Mouse (Mus musculus): Measurements from ENCODE around the gene Tcam1. TPM values are rescaled to one million over a fixed set of nuclear protein-coding genes. Genes with fewer than 3 reads are reported as not detected.
"Not testable (repeated sequence)": the region's sequence is repeated elsewhere in the genome, so short reads cannot be mapped to it uniquely, and the experiment has no call there.

Gene Tcam1
- 0.24 and 0.47 TPM in 2 replicates for polyA plus RNA-seq (2016; fragmentation: Nextera tagmentation; extraction: Ambion mirVana)

DNA sequence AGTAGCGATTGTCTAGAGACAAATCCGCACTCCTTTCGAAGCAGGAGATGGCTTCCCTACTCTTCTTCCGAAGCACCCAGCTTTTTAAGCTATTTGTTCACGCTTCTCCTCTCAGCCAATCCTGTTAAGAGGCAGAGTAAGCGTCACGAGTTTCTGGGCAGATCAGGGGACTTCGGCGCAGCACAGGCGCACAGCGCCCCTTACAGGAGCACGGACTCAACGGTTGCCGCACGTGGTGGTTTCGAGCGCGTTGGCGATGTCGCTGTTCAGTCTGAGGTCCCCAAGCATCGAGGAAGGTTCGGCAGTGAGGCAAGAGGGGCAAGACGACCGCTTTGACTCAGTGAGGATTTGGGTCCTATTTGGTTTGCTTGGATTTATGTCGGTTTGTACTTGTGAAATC is at the start of gene Tcam1:
Gene Tcam1 (plus strand): TSS at position 219 of the 400 bp plus-strand sequence.
- Histone ChIP-seq H3K4me3 (peak within 1 kb of the TSS; percentile 23), H3K4me2 (replicated peaks) (peak within 1 kb of the TSS; percentile 45), H3K27ac (no peak within 1 kb of the TSS), H3K36me3 (no peaks in the 10 kb centered on the region), H3K9me3 (no peaks in the 10 kb centered on the region), H3K4me1 (peaks cover 20% of the 10 kb centered on the region), H3K27me3 (no peaks in the 10 kb centered on the region), H3K9ac (no peak within 1 kb of the TSS)
- 7% methylated on average over 25 of the region's 25 CpGs for WGBS
- ATAC-seq (ENCODE audit: insufficient number of reproducible peaks, insufficient read depth, low FRiP score, low TSS enrichment): no peak

DNA sequence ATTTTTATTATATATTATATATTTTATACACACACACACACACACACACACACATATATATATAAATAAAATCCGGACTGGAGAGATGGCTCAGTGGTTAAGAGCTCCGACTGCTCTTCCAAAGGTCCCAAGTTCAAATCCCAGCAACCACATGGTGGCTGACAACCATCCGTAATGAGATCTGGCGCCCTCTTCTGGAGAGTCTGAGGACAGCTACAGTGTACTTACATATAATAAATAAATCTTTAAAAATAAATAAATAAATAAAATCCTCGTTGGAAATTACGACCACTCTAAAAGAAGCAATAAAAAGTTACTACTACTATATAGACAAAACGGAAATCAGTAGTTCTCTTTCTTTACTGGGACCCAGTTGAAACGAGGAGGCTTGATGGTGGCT is 42.5 kb upstream of the Tcam1 start:
- not testable (repeated sequence) for H3K4me3 ChIP-seq; H3K9ac ChIP-seq; H3K9me3 ChIP-seq; ATAC-seq (ENCODE audit: insufficient number of reproducible peaks, insufficient read depth, low FRiP score, low TSS enrichment); H3K27ac ChIP-seq; H3K4me2 ChIP-seq (replicated peaks); H3K4me1 ChIP-seq; H3K27me3 ChIP-seq
- WGBS: 79% methylated on average over 8 of the region's 8 CpGs
- H3K36me3 ChIP-seq: peaks cover 70% of the 10 kb centered on the region

DNA sequence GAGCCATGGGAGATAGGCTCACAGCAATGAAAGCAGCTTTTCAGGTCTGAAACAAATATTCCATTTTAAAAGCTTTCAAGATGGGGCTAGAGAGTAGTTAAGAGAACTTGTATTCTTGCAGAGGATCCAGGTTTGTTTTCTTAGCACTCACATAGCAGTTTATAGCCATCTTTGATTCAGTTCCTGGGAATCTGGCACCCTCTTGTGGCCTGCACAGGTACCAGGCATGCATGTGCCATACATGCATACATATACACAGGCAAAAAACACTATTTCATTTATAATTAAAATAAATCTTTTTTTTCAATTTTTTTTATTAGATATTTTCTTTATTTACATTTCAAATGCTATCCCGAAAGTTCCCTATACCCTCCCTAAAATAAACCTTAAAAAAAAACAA is 29.6 kb upstream of the Tcam1 start:
- Histone ChIP-seq H3K4me2 (replicated peaks) (no peak overlapping the region), H3K4me3 (no peak overlapping the region), H3K9ac (no peak overlapping the region), H3K27ac (no peak overlapping the region), H3K36me3 (peaks cover 95% of the 10 kb centered on the region), H3K27me3 (no peaks in the 10 kb centered on the region), H3K9me3 (peaks cover 4% of the 10 kb centered on the region; the same call in 1 of the 2 replicates), H3K4me1 (no peaks in the 10 kb centered on the region)
- ATAC-seq (ENCODE audit: insufficient number of reproducible peaks, insufficient read depth, low FRiP score, low TSS enrichment): no peak
- WGBS: 96% methylated on average over 1 of the region's 1 CpGs

GRCm38 (mm10) chr11:106249326-106249725 is 27.1 kb upstream of the Tcam1 start:
- Histone ChIP-seq H3K9me3 (peaks cover 4% of the 10 kb centered on the region; the same call in 1 of the 2 replicates), H3K9ac (no peak overlapping the region), H3K4me3 (no peak overlapping the region), H3K27me3 (no peaks in the 10 kb centered on the region), H3K4me2 (replicated peaks) (no peak overlapping the region), H3K27ac (no peak overlapping the region), H3K36me3 (peaks cover 94% of the 10 kb centered on the region), H3K4me1 (no peaks in the 10 kb centered on the region)
- ATAC-seq (ENCODE audit: insufficient number of reproducible peaks, insufficient read depth, low FRiP score, low TSS enrichment): no peak
- 91% methylated on average over 7 of the region's 7 CpGs for WGBS

- Histone ChIP-seq H3K9me3 (no peaks in the 10 kb centered on the region), H3K4me2 (replicated peaks) (peak overlapping the region; percentile 96), H3K36me3 (peaks cover 68% of the 10 kb centered on the region), H3K4me1 (peaks cover 17% of the 10 kb centered on the region), H3K4me3 (peak overlapping the region; percentile 80), H3K9ac (peak overlapping the region; percentile 73), H3K27me3 (no peaks in the 10 kb centered on the region), H3K27ac (no peak overlapping the region)
- 21% methylated on average over 2 of the region's 2 CpGs for WGBS
- ATAC-seq (ENCODE audit: insufficient number of reproducible peaks, insufficient read depth, low FRiP score, low TSS enrichment): no peak
Measured at GRCm38 (mm10) chr11:106254767-106255166, 21.7 kb upstream of the Tcam1 start.

DNA sequence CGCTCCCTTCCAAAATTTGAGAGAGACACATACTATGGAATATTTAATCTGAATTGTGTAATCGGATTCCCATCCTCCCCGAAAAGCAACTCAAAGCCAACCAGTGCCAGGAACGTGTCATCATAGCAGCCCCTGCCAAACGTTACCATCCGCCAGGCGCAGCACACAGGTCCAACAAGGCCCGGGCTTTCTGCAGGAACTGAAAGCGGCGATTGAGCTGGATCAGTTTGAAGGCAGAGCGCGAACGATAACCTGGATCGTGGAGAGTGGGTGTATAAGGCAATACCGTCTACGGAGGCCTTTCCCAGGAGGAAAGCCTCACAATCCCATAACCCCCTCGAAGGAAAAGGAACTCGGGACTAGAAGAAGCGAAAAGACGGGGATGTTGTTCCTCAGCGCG is 21.3 kb upstream of the Tcam1 start:
- H3K9me3 ChIP-seq: no peaks in the 10 kb centered on the region
- no peak for ATAC-seq (ENCODE audit: insufficient number of reproducible peaks, insufficient read depth, low FRiP score, low TSS enrichment)
- H3K27ac ChIP-seq: peak overlapping the region; percentile 73; the same call in 1 of the 2 replicates
- peaks cover 65% of the 10 kb centered on the region for H3K36me3 ChIP-seq
- H3K4me3 ChIP-seq: peak overlapping the region; percentile 80
- H3K4me1 ChIP-seq: peaks cover 17% of the 10 kb centered on the region
- 4% methylated on average over 22 of the region's 22 CpGs for WGBS
- H3K4me2 ChIP-seq (replicated peaks): peak overlapping the region; percentile 96
- H3K9ac ChIP-seq: peak overlapping the region; percentile 73
- no peaks in the 10 kb centered on the region for H3K27me3 ChIP-seq

GRCm38 (mm10) chr11:106255685-106256451 is 20.6 kb upstream of the Tcam1 start, which contains the start of the genes Ftsj3 and Psmc5:
TSS of gene Ftsj3 (minus strand) at chr11:106256079.
TSS of gene Psmc5 (plus strand) at chr11:106256154.
- H3K4me1 ChIP-seq: peaks cover 17% of the 10 kb centered on the region
- peak within 1 kb of the TSS; percentile 86 for H3K9ac ChIP-seq
- no peaks in the 10 kb centered on the region for H3K9me3 ChIP-seq
- under 1% methylated on average over 42 of the region's 42 CpGs for WGBS
- peak within 1 kb of the TSS; percentile 80 for H3K4me3 ChIP-seq
- H3K27me3 ChIP-seq: no peaks in the 10 kb centered on the region
- H3K27ac ChIP-seq: peak within 1 kb of the TSS; percentile 73
- H3K4me2 ChIP-seq (replicated peaks): peak within 1 kb of the TSS; percentile 96
- peak; percentile 82 for ATAC-seq (ENCODE audit: insufficient number of reproducible peaks, insufficient read depth, low FRiP score, low TSS enrichment)
- H3K36me3 ChIP-seq: peaks cover 63% of the 10 kb centered on the region

DNA sequence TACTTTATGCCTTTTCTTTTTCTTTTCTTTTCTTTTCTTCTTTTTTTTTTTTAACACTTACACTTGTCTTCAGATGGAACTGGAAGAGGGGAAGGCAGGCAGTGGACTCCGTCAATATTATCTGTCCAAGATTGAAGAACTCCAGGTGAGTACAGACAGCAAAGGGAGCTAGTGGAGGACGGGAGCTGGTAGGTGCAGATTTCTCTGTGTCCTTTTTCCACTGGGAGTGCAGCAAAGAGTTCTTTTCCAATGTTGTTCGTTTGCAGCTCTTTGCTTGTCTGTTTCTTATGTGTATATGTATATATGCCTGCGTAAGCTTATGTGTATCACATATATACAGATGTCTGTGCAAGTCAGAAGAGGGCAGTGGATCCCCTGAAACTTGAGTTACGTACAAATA is 19.7 kb upstream of the Tcam1 start:
- H3K36me3 ChIP-seq: peaks cover 63% of the 10 kb centered on the region
- H3K4me2 ChIP-seq (replicated peaks): peak overlapping the region; percentile 96

DNA sequence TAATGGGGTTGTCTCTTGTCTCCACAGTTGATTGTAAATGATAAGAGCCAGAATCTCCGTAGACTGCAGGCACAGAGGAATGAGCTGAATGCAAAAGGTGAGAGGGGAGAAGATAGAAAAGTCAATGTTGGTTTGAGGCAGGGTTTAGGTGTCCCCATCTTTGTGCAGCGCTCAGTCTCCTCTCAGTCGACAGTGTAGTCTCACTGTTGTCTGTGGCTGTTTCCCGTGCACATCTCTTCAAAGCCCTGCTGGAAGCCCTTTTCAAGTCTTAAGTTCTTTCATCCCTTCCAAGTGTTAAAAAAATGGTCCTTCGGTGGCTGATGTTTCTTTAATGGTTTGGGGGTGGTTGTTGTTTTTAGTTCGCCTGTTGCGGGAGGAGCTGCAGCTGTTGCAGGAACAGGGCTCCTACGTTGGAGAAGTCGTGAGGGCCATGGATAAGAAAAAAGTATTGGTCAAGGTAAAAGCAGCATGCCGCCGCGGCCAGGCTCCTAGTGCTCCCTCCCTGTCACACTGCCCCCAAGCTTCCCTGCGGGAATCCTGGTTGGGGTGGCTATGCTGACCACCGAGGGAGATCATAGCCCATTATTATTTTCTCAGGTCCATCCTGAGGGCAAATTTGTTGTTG is 15.5 kb upstream of the Tcam1 start:
- Histone ChIP-seq H3K27me3 (no peaks in the 10 kb centered on the region), H3K9me3 (no peaks in the 10 kb centered on the region), H3K4me2 (replicated peaks) (no peak overlapping the region), H3K36me3 (peaks cover 80% of the 10 kb centered on the region), H3K27ac (no peak overlapping the region), H3K4me1 (peaks cover 9% of the 10 kb centered on the region), H3K9ac (no peak overlapping the region), H3K4me3 (no peak overlapping the region)
- 85% methylated on average over 14 of the region's 14 CpGs for WGBS
- ATAC-seq (ENCODE audit: insufficient number of reproducible peaks, insufficient read depth, low FRiP score, low TSS enrichment): no peak

More for the DNA sequence above, 19.7 kb upstream of the Tcam1 start:
- no peak overlapping the region for H3K27ac ChIP-seq
- peaks cover 17% of the 10 kb centered on the region for H3K4me1 ChIP-seq
- WGBS: 67% methylated on average over 5 of the region's 5 CpGs
- H3K4me3 ChIP-seq: peak overlapping the region; percentile 80
- peak overlapping the region; percentile 86 for H3K9ac ChIP-seq
- no peaks in the 10 kb centered on the region for H3K9me3 ChIP-seq
- H3K27me3 ChIP-seq: no peaks in the 10 kb centered on the region
- no peak for ATAC-seq (ENCODE audit: insufficient number of reproducible peaks, insufficient read depth, low FRiP score, low TSS enrichment)

DNA sequence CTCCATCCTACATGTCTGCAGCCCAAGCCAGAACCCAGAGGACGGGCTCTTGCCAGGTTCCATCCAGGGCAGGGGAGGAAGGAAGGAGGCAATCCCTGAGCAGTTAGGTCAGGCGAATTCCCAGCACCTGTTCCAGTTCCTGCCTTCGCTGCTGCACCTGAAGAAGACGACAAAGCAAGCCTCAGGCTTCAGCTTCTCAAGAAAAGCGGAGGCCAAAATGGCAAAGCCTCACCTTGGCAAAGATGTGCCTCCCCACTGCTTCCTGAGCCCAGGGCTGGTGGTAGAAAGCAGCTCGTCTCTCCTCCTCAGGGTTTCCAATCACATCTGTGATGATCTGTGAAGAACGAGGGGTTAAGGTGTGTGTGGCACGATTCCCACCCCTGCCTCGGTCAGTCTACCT is 12.5 kb upstream of the Tcam1 start:
- Histone ChIP-seq H3K4me2 (replicated peaks) (no peak overlapping the region), H3K27ac (no peak overlapping the region), H3K9ac (no peak overlapping the region), H3K27me3 (no peaks in the 10 kb centered on the region), H3K9me3 (no peaks in the 10 kb centered on the region), H3K4me3 (no peak overlapping the region), H3K36me3 (peaks cover 80% of the 10 kb centered on the region), H3K4me1 (peaks cover 15% of the 10 kb centered on the region)
- 86% methylated on average over 9 of the region's 9 CpGs for WGBS
- ATAC-seq (ENCODE audit: insufficient number of reproducible peaks, insufficient read depth, low FRiP score, low TSS enrichment): no peak

GRCm38 (mm10) chr11:106264988-106265387 is 11.5 kb upstream of the Tcam1 start:
- Histone ChIP-seq H3K36me3 (peaks cover 71% of the 10 kb centered on the region), H3K9ac (no peak overlapping the region), H3K27ac (no peak overlapping the region), H3K9me3 (no peaks in the 10 kb centered on the region), H3K4me3 (no peak overlapping the region), H3K27me3 (no peaks in the 10 kb centered on the region), H3K4me2 (replicated peaks) (no peak overlapping the region), H3K4me1 (peaks cover 20% of the 10 kb centered on the region)
- WGBS: 95% methylated on average over 15 of the region's 15 CpGs
- no peak for ATAC-seq (ENCODE audit: insufficient number of reproducible peaks, insufficient read depth, low FRiP score, low TSS enrichment)

DNA sequence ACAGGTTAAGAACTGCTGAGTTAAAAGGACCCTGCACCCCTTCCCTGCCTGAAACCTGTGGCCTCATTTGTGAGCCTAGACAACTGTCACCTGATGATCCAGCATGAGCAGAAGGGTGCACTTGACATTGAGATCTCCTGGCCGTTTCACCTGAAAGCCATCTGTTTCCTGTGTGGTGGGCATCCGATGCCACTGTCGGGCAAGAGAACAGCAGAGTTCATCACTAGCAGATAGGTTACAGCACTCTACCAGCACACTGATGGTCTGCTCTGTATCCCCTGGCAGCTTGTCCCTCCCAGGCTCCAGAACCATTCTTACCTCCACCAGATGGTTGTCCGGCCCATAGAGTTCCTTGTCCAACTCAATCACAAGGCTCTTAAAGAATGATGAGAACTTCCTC is 10.9 kb upstream of the Tcam1 start:
- H3K4me1 ChIP-seq: peaks cover 26% of the 10 kb centered on the region
- H3K9me3 ChIP-seq: no peaks in the 10 kb centered on the region
- ATAC-seq (ENCODE audit: insufficient number of reproducible peaks, insufficient read depth, low FRiP score, low TSS enrichment): no peak
- no peaks in the 10 kb centered on the region for H3K27me3 ChIP-seq
- 87% methylated on average over 4 of the region's 4 CpGs for WGBS
- no peak overlapping the region for H3K27ac ChIP-seq
- peaks cover 69% of the 10 kb centered on the region for H3K36me3 ChIP-seq
- no peak overlapping the region for H3K9ac ChIP-seq
- H3K4me3 ChIP-seq: no peak overlapping the region
- H3K4me2 ChIP-seq (replicated peaks): no peak overlapping the region

Measured in embryonic facial prominence, embryonic 12.5 days (tissue).